Mouse (Mus musculus): ENCODE measurements around the gene BC107364.
"Not testable (repeated sequence)": the region's sequence is repeated elsewhere in the genome, so short reads cannot be mapped to it uniquely, and the experiment has no call there.

Gene BC107364

GRCm38 (mm10) chr3:96451181-96451737, 847 bp downstream of the BC107364 start:
- DNase-seq (ENCODE audit: low spot score in 2 of 2) = not testable (repeated sequence)

DNA sequence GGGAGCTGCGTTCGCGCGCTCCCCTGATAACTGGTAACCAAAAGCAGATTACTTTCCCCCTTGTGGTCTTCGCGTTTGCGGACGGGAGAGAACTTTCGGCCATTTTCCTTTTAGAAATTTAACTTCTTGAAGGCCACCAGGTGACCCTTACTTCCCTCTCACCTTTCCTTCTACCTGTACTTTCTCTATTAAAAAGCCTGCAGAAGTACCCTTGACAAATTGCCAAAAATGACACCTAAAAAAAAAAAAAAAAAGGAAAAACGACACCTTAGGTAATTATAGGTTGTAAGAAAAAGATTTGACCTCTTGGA, 1.6 kb downstream of the BC107364 start:
- DNase-seq (ENCODE audit: low spot score in 2 of 2) = not testable (repeated sequence)

GRCm38 (mm10) chr3:96449762-96450585, 2.1 kb downstream of the BC107364 start:
- DNase-seq (ENCODE audit: low spot score in 2 of 2) = not testable (repeated sequence)

GRCm38 (mm10) chr3:96445436-96445835, 6.7 kb downstream of the BC107364 start:
- no peak for DNase-seq (ENCODE audit: low spot score in 2 of 2)

DNA sequence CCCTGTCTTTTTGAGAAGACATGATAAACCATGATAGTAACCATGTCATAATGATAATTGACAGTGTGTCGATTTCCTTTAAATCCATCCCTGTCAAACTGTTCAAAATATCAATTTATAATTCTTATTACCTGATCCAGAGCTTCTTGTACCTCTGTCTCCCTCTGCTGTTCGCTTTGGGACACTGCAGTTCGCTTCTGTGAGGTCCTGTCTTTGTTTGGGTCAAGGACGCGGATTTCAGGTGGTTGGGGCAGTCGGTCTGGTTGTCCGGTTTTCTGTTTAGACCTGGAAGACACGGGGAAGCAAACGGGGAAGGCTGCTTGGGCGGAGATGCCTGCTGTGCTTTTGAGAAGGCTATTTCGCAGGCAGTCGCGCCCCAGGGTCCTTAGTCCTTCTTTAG, 11.5 kb downstream of the BC107364 start:
- peak; percentile 43 to 64 for DNase-seq (ENCODE audit: low spot score in 2 of 2)

GRCm38 (mm10) chr3:96435557-96436091, 16.5 kb downstream of the BC107364 start:
- peak; percentile 9 to 20 for DNase-seq (ENCODE audit: low spot score in 2 of 2)

DNA sequence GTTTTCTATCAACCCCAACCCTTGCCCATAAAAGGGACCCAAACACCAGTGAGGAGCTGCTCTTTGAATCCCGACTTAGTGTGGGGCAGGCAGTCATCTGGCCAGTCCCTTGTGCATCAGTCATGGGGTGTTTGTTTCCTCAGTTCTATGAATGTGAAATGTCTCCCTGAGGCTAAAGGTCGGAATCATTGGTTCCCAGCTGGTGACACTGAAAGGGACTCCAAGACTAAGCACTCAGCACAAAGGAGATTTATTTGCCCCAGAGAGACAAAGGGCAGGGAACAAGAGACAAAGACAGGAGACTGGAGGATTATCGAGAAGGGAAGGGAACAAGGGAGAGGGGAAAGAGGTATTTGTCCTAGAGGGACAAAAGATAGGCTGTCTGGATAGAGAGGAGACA, 19.9 kb downstream of the BC107364 start:
- DNase-seq (ENCODE audit: low spot score in 2 of 2) = no peak

DNA sequence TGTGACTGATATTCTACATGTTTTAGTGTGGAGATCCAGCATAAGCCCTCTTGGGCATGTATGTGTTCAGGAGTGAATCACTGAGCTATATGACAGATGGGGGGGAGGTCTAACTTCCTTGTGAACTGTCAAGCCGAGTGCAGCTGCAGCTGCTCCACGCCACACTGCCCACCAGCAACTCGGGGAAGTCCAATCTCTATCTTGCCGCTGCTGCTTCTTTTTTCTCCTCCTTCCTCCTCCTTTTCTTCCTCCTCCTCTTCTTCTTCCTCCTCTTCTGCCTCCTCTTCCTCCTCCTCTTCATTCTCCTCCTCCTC, 22.3 kb downstream of the BC107364 start:
- DNase-seq (ENCODE audit: low spot score in 2 of 2) = no peak

GRCm38 (mm10) chr3:96428941-96429818, 22.9 kb downstream of the BC107364 start:
- DNase-seq (ENCODE audit: low spot score in 2 of 2) = no peak

- DNase-seq (ENCODE audit: low spot score in 2 of 2) = no peak
Observed at GRCm38 (mm10) chr3:96427761-96428462, 24.2 kb downstream of the BC107364 start.

DNA sequence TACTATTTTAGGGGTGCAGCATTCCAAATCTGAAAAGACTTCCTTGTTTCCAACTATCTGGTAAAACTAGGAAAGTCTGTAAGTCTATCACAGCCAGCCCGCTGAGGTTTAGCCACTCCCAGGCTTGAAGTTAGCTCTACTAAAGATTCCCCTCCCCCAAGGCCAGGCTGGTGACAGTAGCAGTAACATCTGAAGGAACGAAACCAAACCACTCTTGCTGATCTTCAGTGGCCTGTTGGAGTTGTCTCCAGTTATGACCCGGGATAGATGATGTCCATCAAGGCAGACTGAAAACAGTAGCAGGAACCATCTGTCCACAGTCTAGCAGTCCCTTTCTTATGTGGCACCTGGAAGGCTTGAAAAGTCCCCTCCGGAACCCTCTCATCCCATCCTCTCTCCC, 24.8 kb downstream of the BC107364 start:
- DNase-seq (ENCODE audit: low spot score in 2 of 2) = no peak

- DNase-seq (ENCODE audit: low spot score in 2 of 2) = no peak
Observed at GRCm38 (mm10) chr3:96426268-96426667, 25.8 kb downstream of the BC107364 start.

- DNase-seq (ENCODE audit: low spot score in 2 of 2) = peak in 1 of 2 experiments; percentile 3
Observed at GRCm38 (mm10) chr3:96424447-96424846, 27.7 kb downstream of the BC107364 start.

- peak in 1 of 2 experiments; percentile 19 for DNase-seq (ENCODE audit: low spot score in 2 of 2)
Observed at GRCm38 (mm10) chr3:96423889-96424288, 28.2 kb downstream of the BC107364 start.

- DNase-seq (ENCODE audit: low spot score in 2 of 2) = peak in 1 of 2 experiments; percentile 7
Observed at GRCm38 (mm10) chr3:96420796-96421195, 31.3 kb downstream of the BC107364 start.

DNA sequence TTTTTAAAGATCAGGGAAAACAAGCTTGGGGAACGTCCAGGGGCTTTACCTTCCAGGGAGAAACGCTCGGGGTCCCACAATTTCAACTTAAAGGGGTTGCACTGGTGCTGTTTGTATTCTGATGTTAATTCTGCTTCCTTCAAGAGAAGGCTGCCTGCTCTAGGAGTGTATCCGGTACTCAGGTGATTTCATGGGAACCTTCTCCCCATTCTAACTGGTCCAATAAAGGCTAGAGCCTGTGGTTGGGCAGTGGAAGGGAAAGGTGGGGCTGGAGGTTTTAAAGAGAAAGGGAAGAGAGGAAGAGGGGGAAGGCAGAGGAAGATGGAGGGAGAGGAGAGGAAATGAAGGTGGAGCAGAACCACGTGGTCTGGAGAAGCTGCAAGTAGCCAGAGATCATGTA, 33.2 kb downstream of the BC107364 start:
- DNase-seq (ENCODE audit: low spot score in 2 of 2) = peak in 1 of 2 experiments; percentile 3

DNA sequence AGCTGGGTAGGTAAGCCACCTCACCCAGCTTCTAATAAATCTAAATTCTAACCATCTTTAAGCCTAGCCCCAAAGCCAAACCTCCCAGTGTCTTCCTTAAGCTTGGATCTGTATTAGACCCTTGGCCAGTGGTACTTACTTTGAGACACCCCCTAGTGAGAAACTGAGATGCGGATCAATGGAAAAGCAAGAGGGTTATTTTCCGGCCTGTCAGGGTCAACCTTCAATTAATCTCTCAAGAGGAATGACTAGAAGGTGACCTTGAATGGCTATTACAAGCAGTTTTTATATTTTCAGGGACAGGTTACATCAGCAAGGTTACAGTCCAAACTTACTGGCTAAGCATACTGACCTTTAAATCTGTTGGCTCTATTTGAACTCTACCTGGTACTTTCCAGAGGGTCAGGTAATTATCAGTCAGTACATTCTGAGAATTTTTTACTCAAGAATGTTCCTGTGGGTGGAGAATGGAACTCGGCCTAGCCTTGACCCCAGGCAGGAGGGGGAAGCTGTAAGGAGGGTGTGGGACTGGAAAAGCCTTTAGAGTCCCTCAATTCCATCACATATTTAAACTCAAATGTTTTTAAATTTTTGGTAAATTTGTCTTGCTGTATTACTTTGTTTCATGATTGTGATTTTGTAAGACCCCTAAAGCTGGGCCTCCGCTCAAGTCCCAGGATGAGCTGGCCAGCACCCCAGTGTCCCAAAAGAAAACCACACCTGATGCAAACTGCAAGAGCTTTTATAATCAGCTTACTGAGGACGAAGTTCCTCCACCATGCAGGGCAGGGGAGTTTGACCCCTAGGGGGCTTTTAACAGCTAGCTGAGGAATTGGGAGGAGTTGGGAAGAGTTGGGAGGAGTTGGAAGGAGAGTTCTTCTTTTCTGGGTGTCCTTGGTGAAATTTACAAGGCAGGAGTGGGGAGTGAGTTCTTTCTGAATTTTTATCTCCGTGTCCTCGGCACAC, 34.0 kb downstream of the BC107364 start:
- peak in 1 of 2 experiments; percentile 4 for DNase-seq (ENCODE audit: low spot score in 2 of 2)

- DNase-seq (ENCODE audit: low spot score in 2 of 2) = peak in 1 of 2 experiments; percentile 8
Observed at GRCm38 (mm10) chr3:96416595-96416994, 35.5 kb downstream of the BC107364 start.

DNA sequence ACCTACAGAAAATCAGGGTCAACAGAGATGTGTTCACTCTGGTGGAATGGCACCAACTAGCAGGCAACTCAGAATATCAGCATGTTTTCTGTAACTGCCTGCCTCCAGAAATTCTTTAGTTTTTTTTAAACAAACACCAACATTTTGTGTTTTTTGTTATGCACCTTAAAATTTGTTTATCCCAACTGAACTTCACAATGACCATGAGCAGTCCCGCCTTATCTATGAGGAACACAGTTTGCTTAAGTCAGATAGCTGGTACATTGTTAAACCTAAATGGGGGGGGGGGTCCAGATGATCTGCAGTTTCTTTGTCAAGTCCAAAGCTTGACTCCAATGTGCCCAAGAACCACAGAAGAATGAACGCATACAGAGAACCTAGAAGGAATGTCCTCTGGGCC, 36.0 kb downstream of the BC107364 start:
- no peak for DNase-seq (ENCODE audit: low spot score in 2 of 2)

DNA sequence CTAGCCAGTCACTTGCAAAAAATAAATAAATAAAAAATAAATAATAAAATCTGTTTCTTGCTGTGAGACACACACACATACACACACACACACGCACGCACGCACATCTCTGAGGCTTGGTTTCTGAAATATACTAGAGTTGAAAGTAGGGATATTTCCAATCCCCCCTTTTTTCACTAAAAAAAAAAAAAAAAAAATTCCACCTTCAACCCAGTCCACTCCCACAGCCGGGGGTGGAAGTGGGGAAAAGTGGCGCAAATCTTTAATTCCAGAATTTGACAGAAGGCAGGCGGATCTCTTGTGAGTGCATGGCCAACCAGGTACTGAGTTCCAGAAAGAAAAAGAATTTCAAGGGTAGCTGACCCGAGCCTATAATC, 37.2 kb downstream of the BC107364 start:
- DNase-seq (ENCODE audit: low spot score in 2 of 2) = no peak
